Mouse (Mus musculus): ENCODE measurements at regions not wholly inside any gene's neighbourhood (a gene's known extent, or its start where the extent isn't known, plus 50 kb on each side); places are given as distances from the start of the nearest gene placed in this dataset.

- no peaks in the 10 kb centered on the region for H3K27me3 ChIP-seq (ENCODE audit: control insufficient read depth, insufficient read depth, insufficient read length)
- H3K36me3 ChIP-seq (ENCODE audit: control insufficient read depth, insufficient read depth), result no peaks in the 10 kb centered on the region
- TF ChIP-seq USF1 (IDR thresholded peaks at IDR 0.05; ENCODE audit: low read depth) (no peak), CTCF (IDR thresholded peaks at IDR 0.05; ENCODE audit: control insufficient read depth, insufficient read depth, insufficient read length) (no peak), MAX (IDR thresholded peaks at IDR 0.05) (no peak), MYOG (IDR thresholded peaks at IDR 0.05; ENCODE audit: control insufficient read depth, extremely low read depth, insufficient read length) (no peak), FOSL1 (IDR thresholded peaks at IDR 0.05; ENCODE audit: insufficient read depth, low read length, poor library complexity, severe bottlenecking) (no peak), CEBPB (IDR thresholded peaks at IDR 0.05; ENCODE audit: low read depth) (no peak), MYOD1 (IDR thresholded peaks at IDR 0.05; ENCODE audit: control insufficient read depth, insufficient read length, low read depth) (no peak)
Measured at GRCm38 (mm10) chr16:10080121-10080679, 84.8 kb upstream of the Grin2a start.

GRCm38 (mm10) chr16:10073158-10073557 is 77.8 kb upstream of the Grin2a start:
- TF ChIP-seq CTCF (IDR thresholded peaks at IDR 0.05; ENCODE audit: control insufficient read depth, insufficient read depth, insufficient read length) (peak; percentile 17), MAX (IDR thresholded peaks at IDR 0.05) (no peak)
- H3ac ChIP-seq (ENCODE audit: control insufficient read depth, insufficient read length, low read depth), result no peak overlapping the region
- H3K4me3 ChIP-seq (ENCODE audit: insufficient read depth, poor library complexity, severe bottlenecking), result no peak overlapping the region
- H3K79me3 ChIP-seq (ENCODE audit: low read depth), result no peaks in the 10 kb centered on the region
- H3K36me3 ChIP-seq (ENCODE audit: control insufficient read depth, insufficient read depth), result no peaks in the 10 kb centered on the region
- no peaks in the 10 kb centered on the region for H3K79me2 ChIP-seq (ENCODE audit: control insufficient read depth, insufficient read depth)
- no peaks in the 10 kb centered on the region for H3K27me3 ChIP-seq (ENCODE audit: control insufficient read depth, insufficient read depth, insufficient read length)

More at GRCm38 (mm10) chr16:10080121-10080679, 84.8 kb upstream of the Grin2a start:
- no peaks in the 10 kb centered on the region for H3K79me3 ChIP-seq (ENCODE audit: low read depth)
- no peak overlapping the region for H3ac ChIP-seq (ENCODE audit: control insufficient read depth, insufficient read length, low read depth)
- H3K4me3 ChIP-seq (ENCODE audit: insufficient read depth, poor library complexity, severe bottlenecking), result no peak overlapping the region
- no peaks in the 10 kb centered on the region for H3K79me2 ChIP-seq (ENCODE audit: control insufficient read depth, insufficient read depth)

- Histone ChIP-seq H3K36me3 (ENCODE audit: control insufficient read depth, insufficient read depth) (no peaks in the 10 kb centered on the region), H3K79me3 (ENCODE audit: low read depth) (no peaks in the 10 kb centered on the region), H3K79me2 (ENCODE audit: control insufficient read depth, insufficient read depth) (no peaks in the 10 kb centered on the region), H3K27me3 (ENCODE audit: control insufficient read depth, insufficient read depth, insufficient read length) (peaks cover 16% of the 10 kb centered on the region), H3ac (ENCODE audit: control insufficient read depth, insufficient read length, low read depth) (no peak overlapping the region), H3K4me3 (ENCODE audit: insufficient read depth, poor library complexity, severe bottlenecking) (no peak overlapping the region)
- TF ChIP-seq MYOD1 (IDR thresholded peaks at IDR 0.05; ENCODE audit: control insufficient read depth, insufficient read length, low read depth) (no peak), MAX (IDR thresholded peaks at IDR 0.05) (no peak), FOSL1 (IDR thresholded peaks at IDR 0.05; ENCODE audit: insufficient read depth, low read length, poor library complexity, severe bottlenecking) (no peak), CEBPB (IDR thresholded peaks at IDR 0.05; ENCODE audit: low read depth) (no peak), MYOG (IDR thresholded peaks at IDR 0.05; ENCODE audit: control insufficient read depth, extremely low read depth, insufficient read length) (no peak), USF1 (IDR thresholded peaks at IDR 0.05; ENCODE audit: low read depth) (no peak), CTCF (IDR thresholded peaks at IDR 0.05; ENCODE audit: control insufficient read depth, insufficient read depth, insufficient read length) (no peak)
Measured at GRCm38 (mm10) chr16:10063491-10063890, 68.1 kb upstream of the Grin2a start.

- H3ac ChIP-seq (ENCODE audit: control insufficient read depth, insufficient read length, low read depth), result no peak overlapping the region
- no peak overlapping the region for H3K4me3 ChIP-seq (ENCODE audit: insufficient read depth, poor library complexity, severe bottlenecking)
- H3K79me2 ChIP-seq (ENCODE audit: control insufficient read depth, insufficient read depth), result no peaks in the 10 kb centered on the region
- peaks cover 16% of the 10 kb centered on the region for H3K27me3 ChIP-seq (ENCODE audit: control insufficient read depth, insufficient read depth, insufficient read length)
- no peaks in the 10 kb centered on the region for H3K79me3 ChIP-seq (ENCODE audit: low read depth)
- no peak for TF ChIP-seq USF1 (IDR thresholded peaks at IDR 0.05; ENCODE audit: low read depth)
- TF ChIP-seq CEBPB (IDR thresholded peaks at IDR 0.05; ENCODE audit: low read depth), result no peak
- no peak for TF ChIP-seq CTCF (IDR thresholded peaks at IDR 0.05; ENCODE audit: control insufficient read depth, insufficient read depth, insufficient read length)
- no peak for TF ChIP-seq FOSL1 (IDR thresholded peaks at IDR 0.05; ENCODE audit: insufficient read depth, low read length, poor library complexity, severe bottlenecking)
- no peaks in the 10 kb centered on the region for H3K36me3 ChIP-seq (ENCODE audit: control insufficient read depth, insufficient read depth)
Measured at GRCm38 (mm10) chr16:10058094-10058493, 62.7 kb upstream of the Grin2a start.

Data from C2C12 (cell line).